Mouse (Mus musculus) thymus, postnatal 4 days (tissue): ENCODE data around the gene Slc2a10.

Experiments used
- DNase-seq: peaks from one replicate; pipeline ENCODE4 v3.0.0; 2021

Slc2a10 gene

DNA sequence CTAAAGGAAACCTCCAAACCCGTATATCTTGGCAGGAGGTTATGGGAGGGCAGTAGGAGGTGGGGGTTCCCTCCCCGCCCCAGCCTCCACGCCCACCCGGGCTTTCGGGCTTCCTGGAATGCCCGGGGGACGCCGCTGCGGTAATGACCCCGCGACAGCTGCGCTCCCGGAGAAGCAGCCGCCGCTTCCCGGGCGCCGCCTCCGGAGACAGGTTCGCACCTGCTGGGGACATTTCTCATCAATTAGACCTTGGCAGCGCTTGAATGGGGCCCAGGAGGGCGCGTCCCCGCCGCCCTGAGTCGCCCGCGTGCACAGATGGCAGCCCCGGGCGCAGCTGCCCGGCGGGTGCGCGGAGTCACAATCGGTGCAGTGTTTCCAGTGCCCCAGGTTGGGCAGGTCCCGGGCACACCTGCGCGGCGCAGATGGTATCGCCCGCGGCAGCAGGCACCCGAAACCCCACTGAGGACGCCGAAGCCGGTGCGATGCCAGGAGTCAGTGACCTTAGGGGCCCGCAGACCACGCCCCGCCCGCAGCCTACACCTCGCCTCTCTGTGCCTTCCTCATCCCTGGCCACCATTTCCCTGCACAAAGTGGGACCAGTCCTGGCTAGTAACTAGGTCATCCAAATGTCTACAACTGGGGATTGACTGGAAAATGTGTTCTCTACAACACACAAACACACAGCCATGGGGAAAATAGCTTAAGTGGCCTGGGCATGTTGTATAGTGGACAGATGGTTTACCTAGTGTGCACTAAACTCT lies 59.9 kb downstream of the Slc2a10 start:
- peak; percentile 62 for DNase-seq

- no peak for DNase-seq
These were observed 60.5 kb downstream of the Slc2a10 start for GRCm38 (mm10) chr2:165564101-165564500.

- no peak for DNase-seq
These were observed 61.0 kb downstream of the Slc2a10 start for GRCm38 (mm10) chr2:165564620-165565019.

GRCm38 (mm10) chr2:165566898-165567297 lies 63.3 kb downstream of the Slc2a10 start:
- DNase-seq: no peak

DNA sequence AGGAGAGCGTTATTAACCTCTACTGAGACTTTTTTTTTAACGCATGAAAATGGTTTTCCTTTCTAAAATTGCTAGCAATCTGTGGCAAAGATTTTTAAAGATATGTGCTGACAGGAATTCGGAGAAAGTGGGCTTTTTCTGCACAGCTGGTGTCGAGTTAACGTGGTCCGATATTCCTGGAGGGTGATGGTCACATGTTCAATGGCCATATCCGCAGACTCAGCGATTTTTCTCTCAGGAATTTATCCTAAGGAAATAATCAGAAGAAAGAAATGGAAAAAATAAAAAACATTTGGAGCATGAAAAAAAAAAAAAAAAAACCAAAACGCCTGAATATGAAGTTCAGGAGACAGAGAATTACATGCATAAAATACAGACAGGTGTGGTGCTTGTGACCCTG lies 64.2 kb downstream of the Slc2a10 start:
- no peak for DNase-seq

- DNase-seq: no peak
These were observed 65.3 kb downstream of the Slc2a10 start for GRCm38 (mm10) chr2:165568911-165569310.
